Mouse (Mus musculus) heart, embryonic 16.5 days (tissue): ENCODE results near the gene Ankrd10. TPM values are rescaled to one million over a fixed set of nuclear protein-coding genes. Genes with fewer than 3 reads are reported as not detected.

Experiments
- ATAC-seq: fragments of 200-750 bp; cut with Nextera tagmentation; replicated peaks from 2 replicates; pipeline ENCODE4 v1.8.0; 2017; ENCODE audit warnings: moderate number of reproducible peaks; ENCODE audit not compliant: insufficient read depth, low FRiP score; ENCODE audit errors: extremely low read depth
- H3K27ac ChIP-seq: fragments of 300-500 bp; sonication (generic); 2 replicates; pipeline ENCODE4 v1.5.1; 2014; ENCODE audit warnings: mild to moderate bottlenecking, low read length, control low read depth, moderate library complexity
- H3K27me3 ChIP-seq: fragments of 300-500 bp; sonication (generic); 2 replicates; pipeline ENCODE4 v1.6.1; 2014; ENCODE audit warnings: low read length, mixed read lengths; ENCODE audit not compliant: control insufficient read depth, insufficient read depth
- H3K36me3 ChIP-seq: fragments of 300-500 bp; sonication (generic); 2 replicates; pipeline ENCODE4 v1.6.1; 2014; ENCODE audit not compliant: control insufficient read depth, insufficient read depth
- H3K4me1 ChIP-seq: fragments of 300-500 bp; sonication (generic); 2 replicates; pipeline ENCODE4 v1.6.1; 2014; ENCODE audit warnings: low read length, mixed read lengths; ENCODE audit not compliant: control insufficient read depth, insufficient read depth
- H3K4me2 ChIP-seq: fragments of 300-500 bp; sonication (generic); 2 replicates; pipeline ENCODE4 v1.6.1; 2014; ENCODE audit warnings: low read depth, mild to moderate bottlenecking, control low read depth, low read length
- H3K4me3 ChIP-seq: fragments of 300-500 bp; sonication (generic); 2 replicates; pipeline ENCODE4 v1.5.1; 2014; ENCODE audit warnings: mild to moderate bottlenecking, control low read depth, low read length
- H3K9ac ChIP-seq: fragments of 300-500 bp; sonication (generic); 2 replicates; pipeline ENCODE4 v1.6.1; 2014; ENCODE audit warnings: low read length, control low read depth
- H3K9me3 ChIP-seq: fragments of 300-500 bp; sonication (generic); replicated peaks from 2 replicates; pipeline ENCODE4 v1.6.1; 2016; ENCODE audit warnings: low read length; ENCODE audit not compliant: control insufficient read depth
- WGBS: fragments of 180-500 bp; shearing (Covaris S2); extraction: QIAGEN DNeasy Blood & Tissue Kit; methylation state at CpG from one replicate; pipeline ENCODE4 v1.1.7; 2014; 5-methylcytosine and 5-hydroxymethylcytosine counted together
- polyA plus RNA-seq: library from polyadenylated mRNA; unstranded; fragments of >200 nt; fragmentation: Nextera tagmentation; extraction: Ambion mirVana; gene quantifications from 2 replicates; pipeline ENCODE4 v1.2.1, GENCODE M21; 2015

Ankrd10 gene
- polyA plus RNA-seq, 1 experiment from 2014 or later = 72.3 TPM

DNA sequence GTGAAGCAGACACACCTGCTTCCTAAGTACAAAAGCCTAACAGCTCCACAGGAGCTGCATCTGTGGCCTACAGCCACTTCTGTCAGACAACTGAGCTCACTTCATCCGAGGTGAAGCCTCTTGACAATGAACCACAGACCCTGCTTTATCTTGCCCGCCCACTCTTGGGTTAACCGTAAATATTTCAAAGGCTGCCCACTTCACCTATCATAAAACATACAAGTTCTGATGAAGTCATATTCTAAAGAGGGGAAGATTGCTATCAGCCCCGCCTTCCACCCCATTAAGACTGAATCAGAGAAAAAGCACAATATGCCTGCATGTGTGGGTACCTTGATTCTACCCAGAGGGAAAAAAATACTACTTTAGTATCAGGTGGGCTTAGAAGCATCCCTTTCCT lies 10.5 kb downstream of the Ankrd10 start:
- no peaks in the 10 kb centered on the region for H3K27me3 ChIP-seq
- H3K9me3 ChIP-seq = no peaks in the 10 kb centered on the region
- H3K9ac ChIP-seq = no peak overlapping the region
- no peak for ATAC-seq
- peaks cover 39% of the 10 kb centered on the region for H3K36me3 ChIP-seq
- no peak overlapping the region for H3K4me2 ChIP-seq
- H3K4me1 ChIP-seq = peaks cover 33% of the 10 kb centered on the region
- 48% methylated on average over 4 of the region's 4 CpGs for WGBS
- H3K4me3 ChIP-seq = no peak overlapping the region
- H3K27ac ChIP-seq = no peak overlapping the region

DNA sequence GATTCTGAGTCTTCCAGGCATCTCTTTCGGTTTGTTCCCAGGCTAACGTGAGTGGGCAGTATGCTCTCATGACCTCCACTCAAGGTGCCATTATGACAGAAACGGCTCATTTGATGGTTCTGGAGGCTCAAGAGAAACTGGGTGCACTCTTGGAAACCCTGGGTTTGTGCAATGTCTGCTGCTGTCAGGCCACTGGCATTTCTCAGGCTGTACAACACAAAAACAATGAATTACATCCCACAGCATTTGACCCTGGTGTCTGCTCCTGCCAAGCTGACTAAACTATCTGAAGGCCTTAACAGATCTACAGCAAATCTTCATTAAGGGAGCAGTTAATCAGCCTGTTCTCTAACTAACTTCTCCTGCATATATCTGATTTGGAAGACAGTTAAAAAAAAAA lies 16.5 kb downstream of the Ankrd10 start:
- H3K4me1 ChIP-seq = peaks cover 8% of the 10 kb centered on the region
- no peak overlapping the region for H3K27ac ChIP-seq
- no peaks in the 10 kb centered on the region for H3K9me3 ChIP-seq
- WGBS = 88% methylated on average over 3 of the region's 3 CpGs
- H3K36me3 ChIP-seq = peaks cover 51% of the 10 kb centered on the region
- no peak overlapping the region for H3K4me2 ChIP-seq
- no peak for ATAC-seq
- no peak overlapping the region for H3K9ac ChIP-seq
- no peak overlapping the region for H3K4me3 ChIP-seq
- no peaks in the 10 kb centered on the region for H3K27me3 ChIP-seq

DNA sequence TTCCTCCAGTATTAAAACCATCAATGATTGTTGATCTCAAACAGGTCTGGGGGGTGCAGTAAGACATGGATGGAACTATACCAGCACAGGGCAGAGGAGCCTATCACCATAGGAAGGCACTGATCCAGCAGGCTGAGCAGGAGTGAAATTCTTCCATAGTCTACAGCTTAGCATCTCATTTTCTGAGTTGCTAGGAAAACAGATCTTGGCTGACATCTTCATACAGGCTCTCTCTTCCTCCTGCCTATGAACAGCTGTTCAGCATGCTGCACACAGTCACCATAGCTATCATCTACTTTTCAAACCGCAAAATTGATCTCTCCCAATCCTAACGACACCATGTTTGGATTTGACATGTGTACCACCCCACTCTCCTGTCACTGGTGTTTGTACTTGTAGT lies 17.5 kb downstream of the Ankrd10 start:
- H3K27me3 ChIP-seq = no peaks in the 10 kb centered on the region
- H3K4me2 ChIP-seq = no peak overlapping the region
- no peak overlapping the region for H3K9ac ChIP-seq
- peaks cover 7% of the 10 kb centered on the region for H3K4me1 ChIP-seq
- 89% methylated on average over 2 of the region's 2 CpGs for WGBS
- no peaks in the 10 kb centered on the region for H3K9me3 ChIP-seq
- H3K27ac ChIP-seq = no peak overlapping the region
- H3K4me3 ChIP-seq = no peak overlapping the region
- no peak for ATAC-seq
- H3K36me3 ChIP-seq = peaks cover 51% of the 10 kb centered on the region

DNA sequence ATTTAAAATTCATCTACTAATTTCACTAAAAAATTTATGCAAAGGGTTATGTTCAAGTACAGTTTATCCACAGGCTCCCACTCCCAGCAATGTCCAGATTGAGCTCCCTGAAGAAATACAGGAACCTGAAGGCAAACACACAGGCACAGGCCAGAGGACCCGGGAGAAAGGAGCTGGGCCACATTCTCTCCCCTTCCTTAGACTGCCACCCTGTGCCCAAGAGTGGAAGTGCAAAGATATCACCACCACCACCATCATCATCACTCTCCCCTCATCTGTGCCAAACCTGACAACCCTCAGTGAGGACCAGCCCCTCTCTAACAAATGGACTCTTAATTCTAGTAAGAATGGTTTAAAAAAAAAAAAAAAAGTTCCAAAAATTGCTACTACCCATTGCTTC lies 19.3 kb downstream of the Ankrd10 start:
- Histone ChIP-seq H3K9me3 (no peaks in the 10 kb centered on the region), H3K4me3 (no peak overlapping the region), H3K27ac (no peak overlapping the region), H3K9ac (no peak overlapping the region), H3K27me3 (no peaks in the 10 kb centered on the region), H3K4me1 (no peaks in the 10 kb centered on the region), H3K4me2 (no peak overlapping the region), H3K36me3 (peaks cover 55% of the 10 kb centered on the region)
- WGBS = 3% methylated on average over 1 of the region's 1 CpGs
- no peak for ATAC-seq

DNA sequence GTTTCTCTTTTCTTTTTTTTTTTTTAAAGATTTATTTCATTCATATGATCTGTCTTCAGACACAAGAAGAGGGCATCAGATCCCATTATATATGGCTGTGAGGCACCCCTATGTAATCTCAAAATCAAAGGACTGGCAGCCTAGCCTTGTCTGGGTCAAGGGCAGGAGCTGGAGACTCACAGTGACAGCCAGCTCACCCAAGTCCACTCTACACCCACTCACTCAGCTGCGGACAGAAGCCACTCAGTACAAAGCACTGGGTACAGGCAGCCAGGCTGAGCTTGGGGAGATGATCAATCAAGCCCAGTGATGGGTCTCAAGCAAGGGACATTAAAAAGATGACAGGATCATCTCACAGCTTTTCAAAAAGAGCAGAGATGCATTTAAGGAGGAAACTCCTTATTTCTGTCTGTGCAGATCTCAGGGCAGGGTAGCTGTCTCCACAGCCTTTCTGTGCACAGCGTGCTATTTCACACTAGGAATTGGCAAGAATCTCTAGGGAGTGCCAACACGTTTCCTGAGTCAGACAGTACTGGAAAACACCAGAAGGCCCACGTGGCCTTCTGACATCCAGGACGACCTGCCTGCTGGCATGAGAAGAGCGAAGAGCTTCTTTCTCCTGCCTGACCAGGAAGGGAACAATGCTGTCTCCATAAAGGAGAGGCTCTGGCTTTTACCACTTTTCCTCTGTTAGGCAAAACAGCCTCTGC lies 21.3 kb downstream of the Ankrd10 start:
- no peak overlapping the region for H3K4me2 ChIP-seq
- H3K4me3 ChIP-seq = no peak overlapping the region
- no peak for ATAC-seq
- H3K9me3 ChIP-seq = no peaks in the 10 kb centered on the region
- H3K4me1 ChIP-seq = no peaks in the 10 kb centered on the region
- H3K27me3 ChIP-seq = no peaks in the 10 kb centered on the region
- peaks cover 49% of the 10 kb centered on the region for H3K36me3 ChIP-seq
- H3K9ac ChIP-seq = no peak overlapping the region
- H3K27ac ChIP-seq = no peak overlapping the region
- 70% methylated on average over 6 of the region's 6 CpGs for WGBS

DNA sequence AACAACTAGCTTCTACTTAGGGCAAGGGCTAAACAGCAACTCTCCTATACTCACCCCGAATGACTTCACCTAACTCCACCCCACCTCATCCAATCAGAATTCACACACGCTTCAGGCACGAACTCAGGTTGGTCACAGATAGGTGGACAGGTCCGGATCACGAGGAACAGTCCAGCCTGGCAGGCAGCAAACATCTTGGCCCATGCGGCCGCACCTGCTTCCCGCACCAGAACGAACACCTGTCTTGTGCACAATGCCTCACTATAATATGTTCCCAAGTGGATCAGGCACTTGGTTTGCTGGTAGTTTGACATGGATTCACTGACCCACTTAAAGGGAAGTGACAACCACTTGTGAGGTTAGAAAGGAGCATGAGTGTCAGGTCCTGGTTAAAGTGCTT lies 26.7 kb downstream of the Ankrd10 start:
- no peak overlapping the region for H3K27ac ChIP-seq
- no peak overlapping the region for H3K4me2 ChIP-seq
- no peaks in the 10 kb centered on the region for H3K27me3 ChIP-seq
- 94% methylated on average over 9 of the region's 9 CpGs for WGBS
- no peaks in the 10 kb centered on the region for H3K9me3 ChIP-seq
- peaks cover 25% of the 10 kb centered on the region for H3K36me3 ChIP-seq
- no peak overlapping the region for H3K9ac ChIP-seq
- ATAC-seq = no peak
- no peak overlapping the region for H3K4me3 ChIP-seq
- no peaks in the 10 kb centered on the region for H3K4me1 ChIP-seq

DNA sequence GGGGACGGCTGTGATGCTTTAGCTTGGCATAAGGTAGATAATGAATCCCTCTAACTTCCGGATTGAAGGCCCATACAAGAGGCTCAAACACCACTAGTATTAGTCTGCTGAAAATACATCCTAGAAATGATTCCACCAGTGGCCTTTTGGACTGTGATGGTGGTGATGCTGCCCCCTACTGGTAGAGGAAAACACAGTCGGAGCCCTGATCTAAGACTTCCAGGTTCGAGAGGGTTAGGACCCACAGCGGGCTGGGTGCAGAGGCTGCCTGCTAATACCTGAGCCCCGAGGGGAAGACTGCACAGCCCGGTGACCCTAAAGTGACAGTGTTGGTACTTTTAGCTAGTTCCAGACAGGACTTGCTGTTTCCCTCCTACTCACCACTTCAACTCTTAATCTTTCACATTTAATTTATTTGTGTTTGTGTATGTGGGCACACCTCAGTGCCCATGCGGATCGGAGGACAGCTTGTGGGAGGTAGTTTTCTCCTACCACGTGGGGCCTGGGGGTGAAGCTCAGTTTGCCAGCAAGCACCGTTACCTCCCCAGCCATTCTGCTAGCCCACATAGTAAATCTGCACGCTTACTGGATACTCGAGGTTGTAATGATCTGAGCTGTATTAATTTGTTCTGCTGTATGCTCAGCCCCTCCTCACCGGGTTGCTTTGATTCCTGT lies 33.4 kb downstream of the Ankrd10 start:
- no peaks in the 10 kb centered on the region for H3K9me3 ChIP-seq
- H3K4me3 ChIP-seq = no peak overlapping the region
- no peaks in the 10 kb centered on the region for H3K4me1 ChIP-seq
- no peak overlapping the region for H3K9ac ChIP-seq
- no peaks in the 10 kb centered on the region for H3K36me3 ChIP-seq
- 35% methylated on average over 14 of the region's 14 CpGs for WGBS
- no peak overlapping the region for H3K27ac ChIP-seq
- H3K27me3 ChIP-seq = no peaks in the 10 kb centered on the region
- H3K4me2 ChIP-seq = peak overlapping the region; percentile 12; the same call in 1 of the 2 replicates
- no peak for ATAC-seq

DNA sequence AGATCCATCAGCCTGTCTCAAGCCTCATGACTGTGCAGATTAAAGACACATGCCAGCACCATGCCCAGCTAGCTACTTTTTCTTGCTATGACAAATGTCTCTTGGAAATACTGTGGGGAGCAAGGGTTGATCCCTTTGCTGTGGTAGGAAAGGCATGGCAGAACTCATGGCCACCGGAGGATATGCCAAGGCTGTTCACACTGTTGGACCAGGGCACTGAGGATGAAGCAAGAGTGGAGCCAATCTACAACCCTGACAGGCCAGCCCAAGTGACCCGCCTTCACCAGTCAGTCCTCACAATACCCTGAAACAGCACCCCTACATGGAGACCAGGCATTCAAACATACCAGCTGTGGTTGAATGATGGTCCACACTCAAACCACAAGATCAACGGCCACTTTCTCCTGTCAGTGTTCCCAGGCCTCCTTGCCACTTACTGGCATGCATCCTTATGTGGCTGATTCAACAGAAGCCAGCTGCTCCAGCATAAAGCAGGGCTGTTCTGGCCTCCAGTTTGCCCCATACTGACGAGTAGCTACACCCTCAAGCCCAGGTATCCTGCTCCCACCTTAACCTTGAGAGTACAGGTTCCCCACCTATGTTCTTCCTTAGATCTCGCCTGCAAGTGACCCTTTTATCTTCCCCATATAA lies 35.1 kb downstream of the Ankrd10 start:
- H3K9ac ChIP-seq = no peak overlapping the region
- H3K27ac ChIP-seq = no peak overlapping the region
- no peak overlapping the region for H3K4me2 ChIP-seq
- no peaks in the 10 kb centered on the region for H3K36me3 ChIP-seq
- no peak overlapping the region for H3K4me3 ChIP-seq
- ATAC-seq = no peak
- no peaks in the 10 kb centered on the region for H3K9me3 ChIP-seq
- WGBS = 75% methylated on average over 5 of the region's 5 CpGs
- H3K4me1 ChIP-seq = no peaks in the 10 kb centered on the region
- H3K27me3 ChIP-seq = no peaks in the 10 kb centered on the region

DNA sequence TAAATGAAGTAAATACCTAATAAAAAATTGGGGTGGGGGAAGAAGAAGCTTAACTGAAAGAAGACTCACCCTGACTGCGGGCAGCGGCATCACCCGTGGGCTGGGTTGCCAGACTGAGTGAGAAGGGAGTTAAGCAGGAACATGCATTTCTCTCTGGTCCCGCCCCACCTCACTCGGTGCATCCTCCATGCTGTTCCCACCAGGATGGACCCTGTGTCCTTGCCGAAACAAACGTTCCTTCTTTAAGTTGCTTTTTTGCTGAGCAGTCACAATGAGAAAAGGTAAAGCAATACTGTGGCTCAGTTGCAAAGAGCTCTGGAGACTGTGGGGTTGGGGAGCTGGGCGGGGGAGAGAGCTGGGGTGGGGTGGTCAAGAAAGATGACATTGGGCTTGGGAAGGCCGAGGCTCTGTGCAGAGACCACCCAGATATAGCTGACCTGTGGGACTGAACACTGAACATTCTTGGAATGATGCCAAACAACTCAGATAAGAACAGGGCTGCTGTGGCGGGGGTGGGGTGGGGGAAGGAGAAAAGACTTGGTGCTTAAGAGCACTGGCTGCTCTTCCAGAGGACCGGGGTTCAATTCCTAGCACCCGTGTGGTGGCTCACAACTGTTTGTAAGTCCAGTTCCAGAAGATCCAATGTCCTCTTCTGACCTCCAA lies 42.2 kb downstream of the Ankrd10 start:
- H3K36me3 ChIP-seq = no peaks in the 10 kb centered on the region
- peak; percentile 70; the same call in 1 of the 2 replicates for ATAC-seq
- peaks cover 7% of the 10 kb centered on the region; the same call in 1 of the 2 replicates for H3K4me1 ChIP-seq
- H3K27ac ChIP-seq = no peak overlapping the region
- H3K27me3 ChIP-seq = no peaks in the 10 kb centered on the region
- H3K9ac ChIP-seq = no peak overlapping the region
- H3K4me3 ChIP-seq = no peak overlapping the region
- 41% methylated on average over 12 of the region's 12 CpGs for WGBS
- no peak overlapping the region for H3K4me2 ChIP-seq
- no peaks in the 10 kb centered on the region for H3K9me3 ChIP-seq
